In the genomic region with DNA sequence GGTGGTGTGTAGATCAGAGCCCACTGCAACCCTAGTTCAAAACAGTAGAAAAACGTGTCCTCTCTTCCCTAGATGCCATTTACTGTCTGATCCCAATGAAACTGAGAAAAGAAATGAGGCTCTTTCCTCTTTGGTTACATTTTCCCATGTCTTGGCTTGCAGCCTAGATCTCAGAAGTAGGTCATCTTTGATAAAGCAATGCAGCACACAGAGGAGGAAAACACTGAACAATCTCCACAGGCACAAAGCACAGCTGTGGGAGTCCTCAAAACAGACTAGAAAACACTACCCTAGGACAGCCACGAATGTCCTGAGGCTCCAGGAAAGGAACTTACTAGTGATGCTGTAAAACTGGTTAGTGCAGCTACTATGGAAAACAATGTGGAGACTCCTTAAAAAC, we compare ENCODE assay signal across 11 mouse cellular contexts.
DNase-seq lines count a peak whose midpoint lies in the region; TF ChIP-seq lines count a peak whose summit lies in the region.
"Had no signal": no experiment of that assay in that cellular context is flagged by ENCODE, and none has a peak within 500 bp of the region (broad histone marks: within the 10 kb centered on the region; RNA-seq: fewer than 3 reads in every experiment).

No protein-coding gene starts in this region.

- DNase-seq in layer of hippocampus, adult 2 months (ENCODE audit: low spot score in 2 of 2) = peak; percentile 4 to 18
- no peak for DNase-seq in layer of hippocampus, postnatal 10 days (ENCODE audit: low spot score in 2 of 2)
- peak; percentile 77 for DNase-seq in brain, adult 2 months (ENCODE audit: low read depth, low spot score)
- peak; percentile 14 for DNase-seq in left cerebral cortex, adult 2 months (ENCODE audit: extremely low spot score in 1 of 2, low spot score in 2 of 2)
- peak; percentile 46 for DNase-seq in testis, postnatal 10 days (ENCODE audit: low spot score)
- DNase-seq in urinary bladder, postnatal 4 days (ENCODE audit: low spot score in 2 of 2) = no peak
- DNase-seq in embryo, embryonic 10 days (ENCODE audit: low spot score) = no peak
- DNase-seq: heart, adult 11 months; kidney, postnatal 14 days had no signal

- TF ChIP-seq CTCF in layer of hippocampus, adult 2 months (conservative IDR thresholded peaks at IDR 0.05) = no peak
- TF ChIP-seq CTCF in left cerebral cortex, adult 2 months (IDR thresholded peaks at IDR 0.05) = no peak

- H3K4me3 ChIP-seq in layer of hippocampus, adult 2 months = no peak overlapping the region
- no peak overlapping the region for H3K4me3 ChIP-seq in left cerebral cortex, adult 2 months
- H3K4me3 ChIP-seq: limb, embryonic 13.5 days had no signal

- H3K27ac ChIP-seq in layer of hippocampus, adult 2 months = no peak overlapping the region
- no peak overlapping the region for H3K27ac ChIP-seq in left cerebral cortex, adult 2 months
- H3K27ac ChIP-seq: limb, embryonic 13.5 days; stomach, postnatal 0 days had no signal

- intact Hi-C loops in left cerebral cortex, adult 2 months (cut with DNase I) = no loop called here

Comparison
In these comparisons a context has a peak if more than half of its experiments do, and no peak if none do; other contexts are left out.
1. DNase-seq: peak in layer of hippocampus, adult 2 months (2 of 2), brain, adult 2 months (single experiment), left cerebral cortex, adult 2 months (2 of 2) and testis, postnatal 10 days (single experiment); none in layer of hippocampus, postnatal 10 days (0 of 2), urinary bladder, postnatal 4 days (0 of 2) and embryo, embryonic 10 days (single experiment).